Mouse (Mus musculus) erythroblast, embryonic 14.5 days (primary cell): ENCODE results near the gene Plac1.

Experiments used
- GATA1 ChIP-seq: IDR thresholded peaks from 2 replicates; pipeline ENCODE4 v1.6.1; 2012; ENCODE audit warnings: low read length, inconsistent platforms, mixed read lengths
- TAL1 ChIP-seq: IDR thresholded peaks from 3 replicates; pipeline ENCODE4 v1.6.1; 2012; ENCODE audit warnings: low read length, inconsistent platforms, mixed read lengths

- no peak for TF ChIP-seq TAL1
- TF ChIP-seq GATA1: no peak
Measured at GRCm38 (mm10) chrX:53266186-53266585, 26.3 kb upstream of the Plac1 start.
